Mouse (Mus musculus): ENCODE data around the gene Ifit2. TPM values are rescaled to one million over a fixed set of nuclear protein-coding genes. Genes with fewer than 3 reads are reported as not detected.
"Not testable (repeated sequence)": the region's sequence is repeated elsewhere in the genome, so short reads cannot be mapped to it uniquely, and the experiment has no call there.

The Ifit2 gene
- polyA plus RNA-seq, 1 experiment from 2014 or later, result 7.2 TPM

- Histone ChIP-seq H3K4me2 (ENCODE audit: low read length) (no peak overlapping the region), H3K27me3 (replicated peaks; ENCODE audit: control insufficient read depth, insufficient read depth, low read length) (no peaks in the 10 kb centered on the region), H3K4me3 (ENCODE audit: low read length) (no peak overlapping the region), H3K4me1 (ENCODE audit: control insufficient read depth, insufficient read depth, low read depth, low read length) (no peaks in the 10 kb centered on the region), H3K36me3 (ENCODE audit: control insufficient read depth, insufficient read depth, low read length) (no peaks in the 10 kb centered on the region), H3K27ac (ENCODE audit: low read depth, low read length) (no peak overlapping the region), H3K9ac (ENCODE audit: low read depth, low read length) (no peak overlapping the region), H3K9me3 (ENCODE audit: control insufficient read depth, low read length) (no peaks in the 10 kb centered on the region)
- ATAC-seq, result no peak
These were observed 12.1 kb downstream of the Ifit2 start for GRCm38 (mm10) chr19:34562556-34562955.

DNA sequence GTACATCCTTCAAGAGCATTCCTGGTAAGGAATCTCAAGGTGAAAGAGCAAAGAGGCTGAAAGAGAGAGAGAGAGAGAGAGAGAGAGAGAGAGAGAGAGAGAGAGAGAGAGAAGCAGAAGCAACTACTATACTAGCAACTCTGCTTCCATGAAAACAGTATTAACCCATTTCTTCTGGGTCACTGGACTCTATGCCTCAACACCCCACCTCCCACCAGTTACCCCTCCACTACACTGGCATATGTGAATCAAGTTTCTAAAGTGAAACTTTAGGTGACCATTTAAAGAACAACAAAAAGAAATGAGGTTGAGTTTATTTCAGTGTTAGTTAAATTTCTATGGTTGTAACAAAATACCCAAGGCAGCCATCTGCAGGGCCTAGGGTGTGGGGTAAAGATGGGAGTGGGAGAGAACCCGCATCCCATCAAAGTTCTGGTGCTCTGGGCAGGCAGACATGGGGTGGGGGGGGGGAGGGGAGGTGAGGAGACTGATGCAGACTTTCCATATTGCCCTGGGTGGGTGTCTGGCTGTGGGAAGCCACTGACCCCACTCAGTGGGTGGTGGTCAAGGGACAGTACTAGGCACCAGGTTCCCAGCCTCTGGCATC, 15.8 kb downstream of the Ifit2 start:
- ATAC-seq, result no peak
- H3K27ac ChIP-seq (ENCODE audit: low read depth, low read length), result no peak overlapping the region
- no peaks in the 10 kb centered on the region for H3K36me3 ChIP-seq (ENCODE audit: control insufficient read depth, insufficient read depth, low read length)
- H3K4me3 ChIP-seq (ENCODE audit: low read length), result no peak overlapping the region
- no peaks in the 10 kb centered on the region for H3K4me1 ChIP-seq (ENCODE audit: control insufficient read depth, insufficient read depth, low read depth, low read length)
- H3K4me2 ChIP-seq (ENCODE audit: low read length), result no peak overlapping the region
- H3K27me3 ChIP-seq (replicated peaks; ENCODE audit: control insufficient read depth, insufficient read depth, low read length), result no peaks in the 10 kb centered on the region
- no peaks in the 10 kb centered on the region for H3K9me3 ChIP-seq (ENCODE audit: control insufficient read depth, low read length)
- no peak overlapping the region for H3K9ac ChIP-seq (ENCODE audit: low read depth, low read length)
- WGBS, result 86% methylated on average over 1 of the region's 1 CpGs

GRCm38 (mm10) chr19:34568988-34569895, 18.7 kb downstream of the Ifit2 start:
- H3K9me3 ChIP-seq (ENCODE audit: control insufficient read depth, low read length), result no peaks in the 10 kb centered on the region
- H3K27ac ChIP-seq (ENCODE audit: low read depth, low read length), result no peak overlapping the region
- no peaks in the 10 kb centered on the region for H3K4me1 ChIP-seq (ENCODE audit: control insufficient read depth, insufficient read depth, low read depth, low read length)
- H3K4me2 ChIP-seq (ENCODE audit: low read length), result no peak overlapping the region
- 79% methylated on average over 7 of the region's 7 CpGs for WGBS
- H3K4me3 ChIP-seq (ENCODE audit: low read length), result no peak overlapping the region
- H3K36me3 ChIP-seq (ENCODE audit: control insufficient read depth, insufficient read depth, low read length), result no peaks in the 10 kb centered on the region
- no peaks in the 10 kb centered on the region for H3K27me3 ChIP-seq (replicated peaks; ENCODE audit: control insufficient read depth, insufficient read depth, low read length)
- no peak overlapping the region for H3K9ac ChIP-seq (ENCODE audit: low read depth, low read length)
- ATAC-seq, result no peak

DNA sequence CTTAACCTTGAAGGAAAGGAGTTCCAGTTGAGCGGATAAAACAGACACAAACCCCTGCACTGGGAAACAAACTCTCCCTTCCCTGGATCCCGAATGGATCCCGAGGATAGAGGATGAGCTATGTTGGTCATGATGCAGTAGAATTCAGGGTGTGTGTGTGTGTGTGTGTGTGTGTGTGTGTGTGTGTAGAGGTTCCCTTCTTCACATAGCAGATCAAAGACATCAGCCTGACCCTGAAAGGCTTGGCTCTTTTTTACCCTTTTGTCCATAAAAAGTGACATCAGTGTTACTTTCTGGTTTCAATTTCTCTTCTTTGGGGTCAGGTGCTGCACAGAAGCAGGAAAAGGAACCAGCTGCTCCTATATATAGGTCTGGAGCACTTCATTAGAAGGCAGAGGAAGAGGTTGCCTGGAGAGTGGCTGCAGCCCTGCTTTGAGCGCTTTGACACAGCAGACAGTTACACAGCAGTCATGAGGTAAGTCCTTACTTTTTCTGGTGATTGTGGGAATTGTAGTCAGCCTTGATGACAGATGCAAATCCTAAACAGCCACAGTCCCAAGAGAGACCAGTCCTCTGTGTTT, 19.5 kb downstream of the Ifit2 start:
- no peaks in the 10 kb centered on the region for H3K4me1 ChIP-seq (ENCODE audit: control insufficient read depth, insufficient read depth, low read depth, low read length)
- no peak overlapping the region for H3K4me3 ChIP-seq (ENCODE audit: low read length)
- no peak overlapping the region for H3K9ac ChIP-seq (ENCODE audit: low read depth, low read length)
- no peaks in the 10 kb centered on the region for H3K9me3 ChIP-seq (ENCODE audit: control insufficient read depth, low read length)
- no peak for ATAC-seq
- no peaks in the 10 kb centered on the region for H3K36me3 ChIP-seq (ENCODE audit: control insufficient read depth, insufficient read depth, low read length)
- H3K27me3 ChIP-seq (replicated peaks; ENCODE audit: control insufficient read depth, insufficient read depth, low read length), result no peaks in the 10 kb centered on the region
- 81% methylated on average over 4 of the region's 4 CpGs for WGBS
- no peak overlapping the region for H3K27ac ChIP-seq (ENCODE audit: low read depth, low read length)
- no peak overlapping the region for H3K4me2 ChIP-seq (ENCODE audit: low read length)

GRCm38 (mm10) chr19:34571080-34571479, 20.6 kb downstream of the Ifit2 start:
- no peak overlapping the region for H3K4me3 ChIP-seq (ENCODE audit: low read length)
- 75% methylated on average over 1 of the region's 1 CpGs for WGBS
- H3K27ac ChIP-seq (ENCODE audit: low read depth, low read length), result no peak overlapping the region
- no peak overlapping the region for H3K4me2 ChIP-seq (ENCODE audit: low read length)
- H3K27me3 ChIP-seq (replicated peaks; ENCODE audit: control insufficient read depth, insufficient read depth, low read length), result no peaks in the 10 kb centered on the region
- no peaks in the 10 kb centered on the region for H3K9me3 ChIP-seq (ENCODE audit: control insufficient read depth, low read length)
- H3K9ac ChIP-seq (ENCODE audit: low read depth, low read length), result no peak overlapping the region
- ATAC-seq, result peak; percentile 61
- no peaks in the 10 kb centered on the region for H3K36me3 ChIP-seq (ENCODE audit: control insufficient read depth, insufficient read depth, low read length)
- H3K4me1 ChIP-seq (ENCODE audit: control insufficient read depth, insufficient read depth, low read depth, low read length), result no peaks in the 10 kb centered on the region

DNA sequence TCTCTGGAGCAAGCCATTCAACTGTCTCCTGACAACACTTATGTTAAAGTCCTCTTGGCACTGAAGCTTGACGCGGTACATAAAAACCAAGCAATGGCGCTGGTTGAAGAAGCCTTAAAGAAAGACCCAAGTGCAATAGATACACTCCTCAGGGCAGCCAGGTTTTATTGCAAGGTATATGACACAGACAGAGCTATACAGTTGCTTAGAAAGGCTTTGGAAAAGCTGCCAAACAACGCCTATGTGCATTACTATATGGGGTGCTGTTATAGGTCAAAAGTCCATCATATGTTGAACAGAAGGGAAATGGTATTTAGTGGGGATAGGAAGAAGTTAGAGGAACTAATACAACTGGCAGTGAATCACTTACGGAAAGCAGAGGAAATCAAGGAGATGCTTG, 23.2 kb downstream of the Ifit2 start:
- 90% methylated on average over 5 of the region's 5 CpGs for WGBS
- H3K27ac ChIP-seq (ENCODE audit: low read depth, low read length), result no peak overlapping the region
- no peak overlapping the region for H3K9ac ChIP-seq (ENCODE audit: low read depth, low read length)
- H3K4me3 ChIP-seq (ENCODE audit: low read length), result no peak overlapping the region
- no peak for ATAC-seq
- no peaks in the 10 kb centered on the region for H3K4me1 ChIP-seq (ENCODE audit: control insufficient read depth, insufficient read depth, low read depth, low read length)
- H3K4me2 ChIP-seq (ENCODE audit: low read length), result no peak overlapping the region
- no peaks in the 10 kb centered on the region for H3K27me3 ChIP-seq (replicated peaks; ENCODE audit: control insufficient read depth, insufficient read depth, low read length)
- H3K9me3 ChIP-seq (ENCODE audit: control insufficient read depth, low read length), result no peaks in the 10 kb centered on the region
- no peaks in the 10 kb centered on the region for H3K36me3 ChIP-seq (ENCODE audit: control insufficient read depth, insufficient read depth, low read length)

DNA sequence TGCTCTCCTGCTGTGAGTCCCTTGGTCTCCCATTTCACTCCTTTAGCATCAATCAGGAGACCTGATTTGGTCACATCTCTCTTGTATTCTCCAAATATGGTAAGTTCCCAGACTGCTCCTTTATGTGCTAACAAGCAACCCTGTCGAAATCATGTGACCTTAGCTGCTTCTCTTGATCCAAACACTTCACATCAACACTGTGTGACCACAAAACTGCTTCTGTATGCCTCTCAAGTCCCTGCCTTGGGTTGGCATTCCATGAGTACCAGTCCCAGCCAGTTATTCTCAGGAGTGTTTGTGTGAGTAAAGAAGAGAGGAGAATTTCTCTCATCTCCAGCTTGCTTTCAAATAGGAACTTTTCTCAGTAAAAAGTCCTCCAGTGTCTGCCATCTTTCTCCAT, 26.6 kb downstream of the Ifit2 start:
- Histone ChIP-seq H3K27ac (ENCODE audit: low read depth, low read length) (no peak overlapping the region), H3K9me3 (ENCODE audit: control insufficient read depth, low read length) (no peaks in the 10 kb centered on the region), H3K4me2 (ENCODE audit: low read length) (no peak overlapping the region), H3K9ac (ENCODE audit: low read depth, low read length) (no peak overlapping the region), H3K4me1 (ENCODE audit: control insufficient read depth, insufficient read depth, low read depth, low read length) (no peaks in the 10 kb centered on the region), H3K36me3 (ENCODE audit: control insufficient read depth, insufficient read depth, low read length) (no peaks in the 10 kb centered on the region), H3K27me3 (replicated peaks; ENCODE audit: control insufficient read depth, insufficient read depth, low read length) (no peaks in the 10 kb centered on the region), H3K4me3 (ENCODE audit: low read length) (no peak overlapping the region)
- no peak for ATAC-seq
- 80% methylated on average over 1 of the region's 1 CpGs for WGBS

DNA sequence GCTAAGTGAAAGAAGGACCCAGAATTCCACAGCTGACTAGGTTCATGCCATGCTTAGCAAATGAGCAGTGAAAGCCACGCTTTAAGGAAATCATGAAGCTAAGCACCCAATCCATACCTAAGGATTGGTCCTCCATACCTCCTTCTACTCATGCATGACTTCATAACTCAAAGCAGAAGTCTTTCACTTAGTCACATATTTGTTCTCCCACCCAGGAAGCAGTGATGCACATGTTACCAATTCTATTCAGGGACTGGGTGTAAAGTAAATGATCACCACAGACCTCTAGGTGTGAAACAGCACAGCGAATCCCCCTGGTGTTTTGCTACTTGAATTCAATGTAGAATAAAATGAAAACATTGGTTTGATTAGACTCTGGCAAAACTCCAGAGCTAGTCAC, 32.2 kb downstream of the Ifit2 start:
- not testable (repeated sequence) for H3K4me2 ChIP-seq (ENCODE audit: low read length); H3K4me1 ChIP-seq (ENCODE audit: control insufficient read depth, insufficient read depth, low read depth, low read length); H3K36me3 ChIP-seq (ENCODE audit: control insufficient read depth, insufficient read depth, low read length); H3K27me3 ChIP-seq (replicated peaks; ENCODE audit: control insufficient read depth, insufficient read depth, low read length); H3K4me3 ChIP-seq (ENCODE audit: low read length); H3K9me3 ChIP-seq (ENCODE audit: control insufficient read depth, low read length); H3K9ac ChIP-seq (ENCODE audit: low read depth, low read length); ATAC-seq; H3K27ac ChIP-seq (ENCODE audit: low read depth, low read length)
- 86% methylated on average over 2 of the region's 2 CpGs for WGBS

- not testable (repeated sequence) for H3K27me3 ChIP-seq (replicated peaks; ENCODE audit: control insufficient read depth, insufficient read depth, low read length); ATAC-seq; H3K27ac ChIP-seq (ENCODE audit: low read depth, low read length)
These were observed 32.8 kb downstream of the Ifit2 start, which contains the start of gene Ifit3 for GRCm38 (mm10) chr19:34583126-34583766. Ifit3 (plus strand) TSS chr19:34583531.

More at GRCm38 (mm10) chr19:34583126-34583766, 32.8 kb downstream of the Ifit2 start, which contains the start of gene Ifit3:
- H3K9me3 ChIP-seq (ENCODE audit: control insufficient read depth, low read length); H3K36me3 ChIP-seq (ENCODE audit: control insufficient read depth, insufficient read depth, low read length); H3K4me1 ChIP-seq (ENCODE audit: control insufficient read depth, insufficient read depth, low read depth, low read length); H3K4me3 ChIP-seq (ENCODE audit: low read length); H3K4me2 ChIP-seq (ENCODE audit: low read length); H3K9ac ChIP-seq (ENCODE audit: low read depth, low read length): not testable (repeated sequence)
- WGBS, result 65% methylated on average over 2 of the region's 2 CpGs
